Mouse (Mus musculus) MEL (cell line): ENCODE data around the gene Ubl3.

Source experiments
- CTCF ChIP-seq, 3 experiments: IDR thresholded peaks in 2 of 3; conservative IDR thresholded peaks in 1 of 3; 2 replicates each; pipeline ENCODE4 v1.5.1; 2011 to 2012; ENCODE audit warnings: low read length in 3 of 3, low read depth in 2 of 3, mild to moderate bottlenecking in 2 of 3, improper control_type of control experiment in 1 of 3, inconsistent platforms in 1 of 3, mixed read lengths in 1 of 3, moderate library complexity in 1 of 3; ENCODE audit not compliant: control insufficient read depth in 1 of 3, insufficient read depth in 1 of 3, poor library complexity in 1 of 3, severe bottlenecking in 1 of 3
- MAFK ChIP-seq: IDR thresholded peaks from 2 replicates; pipeline ENCODE4 v1.6.1; 2011; ENCODE audit warnings: low read depth, mild to moderate bottlenecking, low read length, improper control_type of control experiment, borderline replicate concordance

DNA sequence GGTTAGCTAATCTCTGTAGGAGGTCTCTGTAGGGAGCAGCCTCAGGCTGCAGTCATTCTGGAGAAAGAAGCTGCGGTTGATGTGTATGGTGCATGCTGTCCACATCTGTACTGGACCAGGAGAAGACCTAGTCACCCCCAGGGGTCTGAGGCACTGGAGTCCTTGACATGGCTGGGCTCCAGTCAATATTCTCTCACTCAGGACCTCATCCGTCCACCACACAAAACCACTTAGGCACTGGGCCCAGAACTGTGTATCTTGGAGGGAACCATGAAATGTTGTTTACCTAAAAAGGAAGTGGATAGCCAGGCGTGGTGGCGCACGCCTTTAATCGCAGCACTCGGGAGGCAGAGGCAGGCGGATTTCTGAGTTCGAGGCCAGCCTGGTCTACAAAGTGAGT lies 87.5 kb downstream of the Ubl3 start:
- no peak for TF ChIP-seq MAFK
- TF ChIP-seq CTCF (IDR thresholded peaks at IDR 0.05 in 2 of 3, conservative IDR thresholded peaks at IDR 0.05 in 1 of 3; ENCODE audit: control insufficient read depth in 1 of 3, insufficient read depth in 1 of 3, low read depth in 2 of 3, low read length in 3 of 3, poor library complexity in 1 of 3, severe bottlenecking in 1 of 3): no peak
